ENCODE assay signal across 18 mouse cellular contexts in genomic region chr1:30850906-30851305, GRCm38 (mm10).
"Had no signal": no experiment of that assay in that cellular context is flagged by ENCODE, and none has a peak within 500 bp of the region (broad histone marks: within the 10 kb centered on the region; RNA-seq: fewer than 3 reads in every experiment).

No protein-coding gene starts in this region.

- H3K9ac ChIP-seq: liver, postnatal 0 days; lung, embryonic 15.5 days; midbrain, embryonic 13.5 days; midbrain, embryonic 15.5 days; neural tube, embryonic 12.5 days; stomach, embryonic 15.5 days had no signal

- DNase-seq: liver, postnatal 0 days; lung, adult 2 months; lung, postnatal 14 days; lung, postnatal 36 days; right cerebral cortex, postnatal 14 days; thymus, adult 2 months; thymus, postnatal 14 days; thymus, postnatal 36 days had no signal

- H3K27ac ChIP-seq: lung, embryonic 15.5 days; macrophage; midbrain, embryonic 13.5 days; midbrain, embryonic 15.5 days; neural tube, embryonic 12.5 days; stomach, embryonic 15.5 days; stomach, postnatal 0 days had no signal

- H3K9me3 ChIP-seq: lung, embryonic 15.5 days; megakaryocyte, embryonic 14.5 days; midbrain, embryonic 13.5 days; midbrain, embryonic 15.5 days; neural tube, embryonic 12.5 days; stomach, embryonic 15.5 days had no signal

- H3K4me2 ChIP-seq: lung, embryonic 15.5 days; midbrain, embryonic 11.5 days; midbrain, embryonic 13.5 days; midbrain, embryonic 15.5 days; neural tube, embryonic 12.5 days; stomach, embryonic 15.5 days had no signal

- H3K36me3 ChIP-seq: midbrain, embryonic 15.5 days; neural tube, embryonic 12.5 days; stomach, embryonic 15.5 days had no signal

- H3K27me3 ChIP-seq: lung, embryonic 15.5 days; megakaryocyte, embryonic 14.5 days; midbrain, embryonic 13.5 days; midbrain, embryonic 15.5 days; neural tube, embryonic 12.5 days; stomach, embryonic 15.5 days had no signal

- H3K4me1 ChIP-seq: lung, embryonic 15.5 days; midbrain, embryonic 13.5 days; midbrain, embryonic 15.5 days; neural tube, embryonic 12.5 days; stomach, embryonic 15.5 days had no signal

- H3K4me3 ChIP-seq: lung, embryonic 15.5 days; megakaryocyte, embryonic 14.5 days; midbrain, embryonic 13.5 days; midbrain, embryonic 15.5 days; neural tube, embryonic 12.5 days; stomach, embryonic 15.5 days had no signal

- ATAC-seq: liver, postnatal 0 days; lung, postnatal 0 days; midbrain, embryonic 13.5 days; midbrain, embryonic 15.5 days had no signal
